Mouse (Mus musculus): ENCODE measurements around the gene Cox19. TPM values are rescaled to one million over a fixed set of nuclear protein-coding genes. Genes with fewer than 3 reads are reported as not detected.

Gene Cox19
- polyA plus RNA-seq, 1 experiment from 2014 or later, result 155 TPM

- no peak overlapping the region for H3K9ac ChIP-seq (ENCODE audit: low read length)
- DNase-seq (ENCODE audit: low spot score) (no peak), ATAC-seq (no peak)
- no peaks in the 10 kb centered on the region for H3K27me3 ChIP-seq (replicated peaks; ENCODE audit: control insufficient read depth, insufficient read depth, low read length)
- H3K36me3 ChIP-seq (ENCODE audit: control insufficient read depth, insufficient read depth, low read length), result no peaks in the 10 kb centered on the region
- no peak overlapping the region for H3K4me3 ChIP-seq (ENCODE audit: low read depth, low read length)
- 86% methylated on average over 12 of the region's 12 CpGs for WGBS
- no peak overlapping the region for H3K27ac ChIP-seq (ENCODE audit: low read depth, low read length)
- no peaks in the 10 kb centered on the region for H3K9me3 ChIP-seq (replicated peaks; ENCODE audit: control insufficient read depth, low read length)
- H3K4me2 ChIP-seq (ENCODE audit: low read length), result no peak overlapping the region
- H3K4me1 ChIP-seq (ENCODE audit: control insufficient read depth, insufficient read depth, low read length), result no peaks in the 10 kb centered on the region
Observed at GRCm38 (mm10) chr5:139290467-139291259, 60.6 kb downstream of the Cox19 start.

- WGBS, result 79% methylated on average over 4 of the region's 4 CpGs
- no peaks in the 10 kb centered on the region for H3K9me3 ChIP-seq (replicated peaks; ENCODE audit: control insufficient read depth, low read length)
- no peak overlapping the region for H3K4me2 ChIP-seq (ENCODE audit: low read length)
- DNase-seq (ENCODE audit: low spot score) (no peak), ATAC-seq (no peak)
- H3K9ac ChIP-seq (ENCODE audit: low read length), result no peak overlapping the region
- H3K36me3 ChIP-seq (ENCODE audit: control insufficient read depth, insufficient read depth, low read length), result no peaks in the 10 kb centered on the region
- H3K27me3 ChIP-seq (replicated peaks; ENCODE audit: control insufficient read depth, insufficient read depth, low read length), result no peaks in the 10 kb centered on the region
- no peaks in the 10 kb centered on the region for H3K4me1 ChIP-seq (ENCODE audit: control insufficient read depth, insufficient read depth, low read length)
- no peak overlapping the region for H3K27ac ChIP-seq (ENCODE audit: low read depth, low read length)
- H3K4me3 ChIP-seq (ENCODE audit: low read depth, low read length), result no peak overlapping the region
Observed at GRCm38 (mm10) chr5:139288591-139288990, 62.6 kb downstream of the Cox19 start.

GRCm38 (mm10) chr5:139287787-139288186 is 63.4 kb downstream of the Cox19 start:
- no peak for ATAC-seq
- no peak for DNase-seq (ENCODE audit: low spot score)
- Histone ChIP-seq H3K27me3 (replicated peaks; ENCODE audit: control insufficient read depth, insufficient read depth, low read length) (no peaks in the 10 kb centered on the region), H3K9me3 (replicated peaks; ENCODE audit: control insufficient read depth, low read length) (no peaks in the 10 kb centered on the region), H3K4me3 (ENCODE audit: low read depth, low read length) (no peak overlapping the region), H3K27ac (ENCODE audit: low read depth, low read length) (no peak overlapping the region), H3K4me2 (ENCODE audit: low read length) (no peak overlapping the region), H3K4me1 (ENCODE audit: control insufficient read depth, insufficient read depth, low read length) (no peaks in the 10 kb centered on the region), H3K36me3 (ENCODE audit: control insufficient read depth, insufficient read depth, low read length) (no peaks in the 10 kb centered on the region), H3K9ac (ENCODE audit: low read length) (no peak overlapping the region)
- 88% methylated on average over 4 of the region's 4 CpGs for WGBS

GRCm38 (mm10) chr5:139287099-139287498 is 64.1 kb downstream of the Cox19 start:
- Histone ChIP-seq H3K36me3 (ENCODE audit: control insufficient read depth, insufficient read depth, low read length) (no peaks in the 10 kb centered on the region), H3K4me1 (ENCODE audit: control insufficient read depth, insufficient read depth, low read length) (no peaks in the 10 kb centered on the region), H3K9ac (ENCODE audit: low read length) (no peak overlapping the region), H3K4me3 (ENCODE audit: low read depth, low read length) (no peak overlapping the region), H3K4me2 (ENCODE audit: low read length) (no peak overlapping the region), H3K27me3 (replicated peaks; ENCODE audit: control insufficient read depth, insufficient read depth, low read length) (no peaks in the 10 kb centered on the region), H3K9me3 (replicated peaks; ENCODE audit: control insufficient read depth, low read length) (no peaks in the 10 kb centered on the region), H3K27ac (ENCODE audit: low read depth, low read length) (no peak overlapping the region)
- WGBS, result 93% methylated on average over 5 of the region's 5 CpGs
- no peak for DNase-seq (ENCODE audit: low spot score)
- no peak for ATAC-seq

MicroRNAs encoded within 50 kb of the gene (microRNA counts, 519-probe panel; counts per million panel counts)
- not detected for microRNA mmu-miR-339-3p
- not detected for microRNA mmu-miR-339-5p

Small RNA genes within 50 kb of the gene (microRNA-seq; reads per million reads assigned to microRNA genes)
- gene Mir339, result 281 reads per million, percentile 71 among the genes with 10 or more reads in this experiment

Other genes starting within 250 kb of the Cox19 start
- 93.8 and 128 TPM in 2 replicates for gene Prkar1b, start 201.4 kb downstream of the Cox19 start, polyA plus RNA-seq (2014; fragmentation: Nextera tagmentation; extraction: Ambion mirVana)
- gene Dnaaf5, start 201.2 kb downstream of the Cox19 start, polyA plus RNA-seq (2014; fragmentation: Nextera tagmentation; extraction: Ambion mirVana), result 2.5 and 2.6 TPM in 2 replicates
- 44.4 and 49.0 TPM in 2 replicates for gene Sun1, start 150.8 kb downstream of the Cox19 start, polyA plus RNA-seq (2014; fragmentation: Nextera tagmentation; extraction: Ambion mirVana)
- 114 and 125 TPM in 2 replicates for gene Get4, start 99.1 kb downstream of the Cox19 start, polyA plus RNA-seq (2014; fragmentation: Nextera tagmentation; extraction: Ambion mirVana)
- 12.8 and 21.6 TPM in 2 replicates for gene Adap1, start 25.8 kb downstream of the Cox19 start, polyA plus RNA-seq (2014; fragmentation: Nextera tagmentation; extraction: Ambion mirVana)
- gene Cyp2w1, start 1.2 kb upstream of the Cox19 start, polyA plus RNA-seq (2014; fragmentation: Nextera tagmentation; extraction: Ambion mirVana), result not detected in 2 replicates
- gene Gpr146, start 26.3 kb upstream of the Cox19 start, polyA plus RNA-seq (2014; fragmentation: Nextera tagmentation; extraction: Ambion mirVana), result 0.85 and 0.93 TPM in 2 replicates
- 0.18 TPM in 1 of 2 replicates, not detected in the other for gene C130050O18Rik, start 53.9 kb upstream of the Cox19 start, polyA plus RNA-seq (2014; fragmentation: Nextera tagmentation; extraction: Ambion mirVana)
- 10.0 and 10.2 TPM in 2 replicates for gene Gper1, start 71.7 kb upstream of the Cox19 start, polyA plus RNA-seq (2014; fragmentation: Nextera tagmentation; extraction: Ambion mirVana)
- 14.9 and 15.2 TPM in 2 replicates for gene 3110082I17Rik, start 109.1 kb upstream of the Cox19 start, polyA plus RNA-seq (2014; fragmentation: Nextera tagmentation; extraction: Ambion mirVana)
- gene Zfand2a, start 133.1 kb upstream of the Cox19 start, polyA plus RNA-seq (2014; fragmentation: Nextera tagmentation; extraction: Ambion mirVana), result 10.1 and 10.7 TPM in 2 replicates
- 2.3 and 3.5 TPM in 2 replicates for gene Uncx, start 192.1 kb upstream of the Cox19 start, polyA plus RNA-seq (2014; fragmentation: Nextera tagmentation; extraction: Ambion mirVana)